Mouse (Mus musculus): ENCODE measurements at regions not wholly inside any gene's neighbourhood (a gene's known extent, or its start where the extent isn't known, plus 50 kb on each side); places are given as distances from the start of the nearest gene placed in this dataset.

- no peak overlapping the region for H3K27ac ChIP-seq (ENCODE audit: insufficient read depth, low read length)
- H3K4me1 ChIP-seq (ENCODE audit: control insufficient read depth, insufficient read depth, low read length): no peaks in the 10 kb centered on the region
- TF ChIP-seq CTCF (IDR thresholded peaks at IDR 0.05; ENCODE audit: extremely low read depth, insufficient read depth, low read length): no peak
- TF ChIP-seq POLR2A (IDR thresholded peaks at IDR 0.05; ENCODE audit: extremely low read depth, insufficient read depth, low read length): no peak
- no peak overlapping the region for H3K4me3 ChIP-seq (ENCODE audit: insufficient read depth, low read length)
Measured at GRCm38 (mm10) chr10:56793074-56793473, 415.9 kb downstream of the Gja1 start.

- H3K4me1 ChIP-seq (ENCODE audit: control insufficient read depth, insufficient read depth, low read length): no peaks in the 10 kb centered on the region
- TF ChIP-seq CTCF (IDR thresholded peaks at IDR 0.05; ENCODE audit: extremely low read depth, insufficient read depth, low read length) (no peak), POLR2A (IDR thresholded peaks at IDR 0.05; ENCODE audit: extremely low read depth, insufficient read depth, low read length) (no peak)
- no peak overlapping the region for H3K4me3 ChIP-seq (ENCODE audit: insufficient read depth, low read length)
- no peak overlapping the region for H3K27ac ChIP-seq (ENCODE audit: insufficient read depth, low read length)
Measured at GRCm38 (mm10) chr10:56795396-56795795, 418.3 kb downstream of the Gja1 start.

GRCm38 (mm10) chr10:56799307-56799706, 422.2 kb downstream of the Gja1 start:
- TF ChIP-seq CTCF (IDR thresholded peaks at IDR 0.05; ENCODE audit: extremely low read depth, insufficient read depth, low read length): no peak
- no peak for TF ChIP-seq POLR2A (IDR thresholded peaks at IDR 0.05; ENCODE audit: extremely low read depth, insufficient read depth, low read length)
- no peaks in the 10 kb centered on the region for H3K4me1 ChIP-seq (ENCODE audit: control insufficient read depth, insufficient read depth, low read length)

GRCm38 (mm10) chr10:56799745-56800144, 422.6 kb downstream of the Gja1 start:
- Histone ChIP-seq H3K4me1 (ENCODE audit: control insufficient read depth, insufficient read depth, low read length) (no peaks in the 10 kb centered on the region), H3K27ac (ENCODE audit: insufficient read depth, low read length) (no peak overlapping the region), H3K4me3 (ENCODE audit: insufficient read depth, low read length) (no peak overlapping the region)
- no peak for TF ChIP-seq POLR2A (IDR thresholded peaks at IDR 0.05; ENCODE audit: extremely low read depth, insufficient read depth, low read length)
- no peak for TF ChIP-seq CTCF (IDR thresholded peaks at IDR 0.05; ENCODE audit: extremely low read depth, insufficient read depth, low read length)

More at GRCm38 (mm10) chr10:56799307-56799706, 422.2 kb downstream of the Gja1 start:
- H3K4me3 ChIP-seq (ENCODE audit: insufficient read depth, low read length): no peak overlapping the region
- H3K27ac ChIP-seq (ENCODE audit: insufficient read depth, low read length): no peak overlapping the region

- TF ChIP-seq POLR2A (IDR thresholded peaks at IDR 0.05; ENCODE audit: extremely low read depth, insufficient read depth, low read length) (no peak), CTCF (IDR thresholded peaks at IDR 0.05; ENCODE audit: extremely low read depth, insufficient read depth, low read length) (no peak)
- Histone ChIP-seq H3K4me1 (ENCODE audit: control insufficient read depth, insufficient read depth, low read length) (no peaks in the 10 kb centered on the region), H3K27ac (ENCODE audit: insufficient read depth, low read length) (no peak overlapping the region), H3K4me3 (ENCODE audit: insufficient read depth, low read length) (no peak overlapping the region)
Measured at GRCm38 (mm10) chr10:56809006-56809405, 431.9 kb downstream of the Gja1 start.

GRCm38 (mm10) chr10:56822158-56822557, 445.0 kb downstream of the Gja1 start:
- no peak for TF ChIP-seq POLR2A (IDR thresholded peaks at IDR 0.05; ENCODE audit: extremely low read depth, insufficient read depth, low read length)
- no peak for TF ChIP-seq CTCF (IDR thresholded peaks at IDR 0.05; ENCODE audit: extremely low read depth, insufficient read depth, low read length)
- Histone ChIP-seq H3K27ac (ENCODE audit: insufficient read depth, low read length) (no peak overlapping the region), H3K4me1 (ENCODE audit: control insufficient read depth, insufficient read depth, low read length) (no peaks in the 10 kb centered on the region), H3K4me3 (ENCODE audit: insufficient read depth, low read length) (no peak overlapping the region)

- TF ChIP-seq CTCF (IDR thresholded peaks at IDR 0.05; ENCODE audit: extremely low read depth, insufficient read depth, low read length) (no peak), POLR2A (IDR thresholded peaks at IDR 0.05; ENCODE audit: extremely low read depth, insufficient read depth, low read length) (no peak)
- no peak overlapping the region for H3K4me3 ChIP-seq (ENCODE audit: insufficient read depth, low read length)
- H3K27ac ChIP-seq (ENCODE audit: insufficient read depth, low read length): no peak overlapping the region
- no peaks in the 10 kb centered on the region for H3K4me1 ChIP-seq (ENCODE audit: control insufficient read depth, insufficient read depth, low read length)
Measured at GRCm38 (mm10) chr10:56831331-56831730, 454.2 kb downstream of the Gja1 start.

GRCm38 (mm10) chr10:56831966-56832365, 454.8 kb downstream of the Gja1 start:
- Histone ChIP-seq H3K27ac (ENCODE audit: insufficient read depth, low read length) (no peak overlapping the region), H3K4me1 (ENCODE audit: control insufficient read depth, insufficient read depth, low read length) (no peaks in the 10 kb centered on the region), H3K4me3 (ENCODE audit: insufficient read depth, low read length) (no peak overlapping the region)
- no peak for TF ChIP-seq CTCF (IDR thresholded peaks at IDR 0.05; ENCODE audit: extremely low read depth, insufficient read depth, low read length)
- TF ChIP-seq POLR2A (IDR thresholded peaks at IDR 0.05; ENCODE audit: extremely low read depth, insufficient read depth, low read length): no peak

- Histone ChIP-seq H3K27ac (ENCODE audit: insufficient read depth, low read length) (no peak overlapping the region), H3K4me1 (ENCODE audit: control insufficient read depth, insufficient read depth, low read length) (no peaks in the 10 kb centered on the region), H3K4me3 (ENCODE audit: insufficient read depth, low read length) (no peak overlapping the region)
- TF ChIP-seq CTCF (IDR thresholded peaks at IDR 0.05; ENCODE audit: extremely low read depth, insufficient read depth, low read length): no peak
- no peak for TF ChIP-seq POLR2A (IDR thresholded peaks at IDR 0.05; ENCODE audit: extremely low read depth, insufficient read depth, low read length)
Measured at GRCm38 (mm10) chr10:56836130-56836529, 459.0 kb downstream of the Gja1 start.

- TF ChIP-seq CTCF (IDR thresholded peaks at IDR 0.05; ENCODE audit: extremely low read depth, insufficient read depth, low read length) (no peak), POLR2A (IDR thresholded peaks at IDR 0.05; ENCODE audit: extremely low read depth, insufficient read depth, low read length) (no peak)
- no peak overlapping the region for H3K4me3 ChIP-seq (ENCODE audit: insufficient read depth, low read length)
- H3K4me1 ChIP-seq (ENCODE audit: control insufficient read depth, insufficient read depth, low read length): no peaks in the 10 kb centered on the region
- peak overlapping the region; percentile 66; the same call in 1 of the 2 replicates for H3K27ac ChIP-seq (ENCODE audit: insufficient read depth, low read length)
Measured at GRCm38 (mm10) chr10:56839006-56839495, 461.9 kb downstream of the Gja1 start.
